Mouse (Mus musculus): ENCODE measurements around the gene Zcchc12. TPM values are rescaled to one million over a fixed set of nuclear protein-coding genes. Genes with fewer than 3 reads are reported as not detected.

Gene Zcchc12
- polyA plus RNA-seq (2016; fragmentation: Nextera tagmentation; extraction: Ambion mirVana): 4.4 and 6.0 TPM in 2 replicates

DNA sequence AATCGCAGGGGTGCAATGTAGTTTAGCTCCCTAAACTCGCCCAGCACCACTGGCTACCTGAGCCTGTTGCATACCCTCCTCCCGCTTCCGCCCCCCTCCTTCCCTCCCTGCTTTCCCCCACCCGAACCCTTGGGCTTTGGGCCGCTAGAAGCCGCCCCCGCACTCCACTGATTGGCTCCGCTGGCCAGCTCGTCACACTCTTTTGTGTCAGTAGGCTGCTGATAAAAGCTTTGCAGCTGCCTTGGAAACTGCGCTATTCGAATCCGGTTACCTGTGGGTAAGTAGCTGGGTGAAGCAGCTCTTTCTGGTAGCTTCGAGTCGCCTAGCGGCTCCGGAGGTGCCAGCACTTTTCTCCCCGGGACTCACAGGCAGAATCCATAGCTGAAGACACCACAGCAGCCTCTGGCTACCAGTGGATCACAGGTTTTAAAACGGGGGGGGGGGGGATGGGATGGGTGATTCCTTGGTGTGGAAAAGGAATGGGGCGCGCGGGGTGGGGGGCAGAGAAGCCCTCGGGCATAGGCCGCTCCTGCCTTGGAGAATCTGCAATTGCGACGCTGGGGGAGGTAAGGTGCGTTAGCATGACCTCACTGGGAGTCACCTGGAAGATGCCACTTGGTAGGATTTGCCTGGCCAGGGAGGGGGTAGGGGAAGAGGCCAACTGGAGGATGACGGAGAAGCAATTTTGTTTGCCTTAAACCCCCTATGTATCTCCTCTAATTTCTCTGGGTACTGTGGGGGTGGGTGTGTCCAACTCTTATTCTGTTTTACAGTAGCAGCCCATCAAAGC is at the start of gene Zcchc12:
TSS of gene Zcchc12 (plus strand) at position 169 of the 790 bp plus-strand sequence.
- WGBS: 8% methylated on average over 26 of the region's 28 CpGs
- Histone ChIP-seq H3K36me3 (no peaks in the 10 kb centered on the region), H3K27me3 (ENCODE audit: low read depth, poor library complexity, severe bottlenecking) (peaks cover 25% of the 10 kb centered on the region), H3K27ac (no peak within 1 kb of the TSS), H3K4me3 (peak within 1 kb of the TSS; percentile 42), H3K4me1 (peaks cover 7% of the 10 kb centered on the region; the same call in 1 of the 2 replicates), H3K9me3 (replicated peaks) (no peaks in the 10 kb centered on the region)
- DNase-seq (ENCODE audit: low spot score): peak; percentile 46

DNA sequence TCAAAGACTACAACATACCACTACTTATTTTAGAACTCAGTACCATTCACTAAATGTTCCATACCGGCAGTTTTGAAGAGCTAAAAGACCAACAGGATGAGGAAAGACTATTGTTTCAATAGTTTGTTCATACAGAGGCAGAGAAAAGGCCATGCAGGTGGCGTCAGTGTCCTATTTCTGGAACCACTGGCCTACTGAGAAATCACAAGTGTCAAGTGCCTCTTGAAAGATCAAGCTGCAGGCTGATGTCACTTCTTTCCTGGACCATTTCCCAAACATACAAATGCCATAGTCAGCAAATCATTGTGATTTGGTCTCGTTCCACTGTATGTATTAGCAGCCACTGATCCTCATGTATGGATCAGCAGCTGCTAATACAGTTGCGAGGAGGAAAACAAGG is 49.0 kb upstream of the Zcchc12 start:
- H3K9me3 ChIP-seq (replicated peaks): no peaks in the 10 kb centered on the region
- WGBS: 80% methylated on average over 4 of the region's 4 CpGs

DNA sequence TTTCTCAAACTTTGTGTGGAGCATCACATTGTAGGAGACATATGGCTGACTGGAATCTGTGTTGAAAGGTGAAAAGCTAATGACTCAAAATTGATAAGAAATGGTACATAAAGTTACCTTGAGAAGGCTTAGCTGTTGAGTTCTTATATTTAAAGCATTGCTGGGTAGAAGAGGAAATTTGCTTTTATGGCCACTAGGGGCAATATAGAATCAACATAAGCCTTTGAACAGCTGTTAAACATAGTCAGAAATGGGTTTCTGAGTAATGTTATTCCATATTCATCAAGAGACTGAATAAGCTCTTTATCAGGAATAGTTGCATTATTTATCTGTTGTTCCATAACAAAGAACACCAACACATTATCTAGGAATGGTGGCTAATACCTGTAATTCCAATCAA is 45.6 kb upstream of the Zcchc12 start:
- H3K36me3 ChIP-seq: no peaks in the 10 kb centered on the region
- no peaks in the 10 kb centered on the region for H3K27me3 ChIP-seq (ENCODE audit: low read depth, poor library complexity, severe bottlenecking)
- H3K4me1 ChIP-seq: no peaks in the 10 kb centered on the region
- no peak overlapping the region for H3K27ac ChIP-seq
- DNase-seq (ENCODE audit: low spot score): no peak
- H3K9me3 ChIP-seq (replicated peaks): no peaks in the 10 kb centered on the region
- H3K4me3 ChIP-seq: no peak overlapping the region

More for the DNA sequence above, 49.0 kb upstream of the Zcchc12 start:
- no peak overlapping the region for H3K27ac ChIP-seq
- H3K36me3 ChIP-seq: no peaks in the 10 kb centered on the region
- no peaks in the 10 kb centered on the region for H3K4me1 ChIP-seq
- no peaks in the 10 kb centered on the region for H3K27me3 ChIP-seq (ENCODE audit: low read depth, poor library complexity, severe bottlenecking)
- no peak for DNase-seq (ENCODE audit: low spot score)
- H3K4me3 ChIP-seq: no peak overlapping the region

DNA sequence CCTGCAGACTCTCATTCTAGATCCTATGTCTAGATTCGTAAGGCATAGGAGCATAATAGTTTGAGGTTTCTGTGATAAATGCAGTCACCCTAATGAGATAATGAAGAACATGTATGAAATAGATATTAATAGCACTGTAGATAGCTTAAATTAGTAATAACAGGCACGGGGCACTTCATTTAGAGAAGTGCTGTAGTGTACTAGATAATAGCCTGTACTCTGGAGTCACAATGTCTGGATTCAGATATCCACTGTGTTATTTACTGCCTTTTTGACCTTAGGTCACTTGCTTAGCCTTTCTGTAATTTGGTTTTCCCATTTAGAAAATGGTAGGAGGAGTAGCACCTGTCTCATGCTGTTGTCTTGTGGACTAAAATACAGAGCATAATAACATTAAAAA is 39.0 kb upstream of the Zcchc12 start:
- WGBS: 73% methylated on average over 2 of the region's 2 CpGs
- no peaks in the 10 kb centered on the region for H3K36me3 ChIP-seq
- no peak overlapping the region for H3K27ac ChIP-seq

DNA sequence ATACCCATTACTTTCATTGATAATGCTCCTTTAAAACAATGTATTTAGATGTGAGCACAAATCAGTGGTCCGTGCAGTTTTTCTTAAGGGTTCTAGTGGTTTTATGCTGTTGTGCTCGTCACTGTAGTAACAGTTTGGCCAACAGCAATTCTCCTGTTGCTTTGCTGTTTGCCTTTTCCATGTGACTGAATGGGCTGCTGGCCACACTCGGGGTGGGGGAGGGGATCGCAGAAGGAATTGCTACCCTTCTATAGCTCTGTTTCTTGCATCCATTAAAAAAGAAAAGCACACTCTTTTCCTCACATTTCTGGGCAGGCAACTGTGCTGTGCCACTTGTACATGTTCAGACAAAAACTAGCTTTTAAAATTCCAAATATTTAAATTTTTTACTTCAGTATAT is 34.1 kb upstream of the Zcchc12 start:
- 22% methylated on average over 4 of the region's 4 CpGs for WGBS
- H3K27ac ChIP-seq: no peak overlapping the region
- H3K4me1 ChIP-seq: no peaks in the 10 kb centered on the region
- no peak overlapping the region for H3K4me3 ChIP-seq
- DNase-seq (ENCODE audit: low spot score): no peak
- no peaks in the 10 kb centered on the region for H3K27me3 ChIP-seq (ENCODE audit: low read depth, poor library complexity, severe bottlenecking)
- H3K36me3 ChIP-seq: no peaks in the 10 kb centered on the region
- H3K9me3 ChIP-seq (replicated peaks): no peaks in the 10 kb centered on the region

More for the DNA sequence above, 39.0 kb upstream of the Zcchc12 start:
- Histone ChIP-seq H3K9me3 (replicated peaks) (no peaks in the 10 kb centered on the region), H3K27me3 (ENCODE audit: low read depth, poor library complexity, severe bottlenecking) (no peaks in the 10 kb centered on the region), H3K4me1 (no peaks in the 10 kb centered on the region), H3K4me3 (no peak overlapping the region)
- no peak for DNase-seq (ENCODE audit: low spot score)

DNA sequence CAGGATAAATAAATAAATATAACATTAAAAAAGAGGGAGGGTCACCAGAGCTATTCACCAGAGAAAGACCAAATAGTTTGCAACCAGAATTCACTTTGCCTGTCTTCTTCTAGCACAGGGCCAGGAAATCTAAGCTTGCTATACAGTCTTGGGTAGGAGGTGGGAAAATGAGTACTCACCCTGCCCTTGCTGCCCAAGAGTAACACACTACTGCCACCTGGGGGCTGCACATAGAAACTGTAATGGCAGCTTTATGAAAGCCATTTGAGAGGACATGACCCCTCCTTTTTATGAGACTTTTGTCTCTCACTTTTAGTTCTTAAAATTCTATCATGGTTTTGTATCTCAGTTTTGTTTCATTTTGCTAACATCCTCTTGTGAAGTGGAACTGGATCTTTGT is 12.1 kb upstream of the Zcchc12 start:
- H3K4me3 ChIP-seq: no peak overlapping the region
- no peaks in the 10 kb centered on the region for H3K9me3 ChIP-seq (replicated peaks)
- no peak for DNase-seq (ENCODE audit: low spot score)
- H3K4me1 ChIP-seq: no peaks in the 10 kb centered on the region
- no peaks in the 10 kb centered on the region for H3K27me3 ChIP-seq (ENCODE audit: low read depth, poor library complexity, severe bottlenecking)
- H3K27ac ChIP-seq: no peak overlapping the region
- H3K36me3 ChIP-seq: no peaks in the 10 kb centered on the region

DNA sequence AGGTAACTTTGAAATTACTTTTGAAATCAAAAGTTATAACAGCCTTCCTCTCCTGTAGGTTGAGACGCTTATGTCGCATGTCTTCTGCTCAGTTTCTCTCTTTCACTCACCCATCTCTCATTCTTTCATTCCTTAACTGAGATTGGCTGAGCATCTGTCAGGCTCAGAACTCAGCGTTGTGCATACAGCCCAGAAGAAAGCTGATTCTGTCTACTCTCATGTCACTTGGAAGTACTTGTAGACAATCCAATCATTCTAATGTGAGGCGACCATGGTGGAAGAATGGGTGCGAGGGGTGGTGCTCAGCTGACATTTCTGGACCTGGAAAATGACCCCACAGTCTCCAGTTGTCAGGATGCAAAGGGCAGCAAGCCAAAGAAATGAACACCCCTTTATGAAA is 9.7 kb upstream of the Zcchc12 start:
- no peak overlapping the region for H3K27ac ChIP-seq
- no peaks in the 10 kb centered on the region for H3K9me3 ChIP-seq (replicated peaks)
- WGBS: 67% methylated on average over 5 of the region's 5 CpGs
- H3K4me1 ChIP-seq: no peaks in the 10 kb centered on the region
- H3K4me3 ChIP-seq: no peak overlapping the region
- H3K27me3 ChIP-seq (ENCODE audit: low read depth, poor library complexity, severe bottlenecking): no peaks in the 10 kb centered on the region
- no peak for DNase-seq (ENCODE audit: low spot score)
- no peaks in the 10 kb centered on the region for H3K36me3 ChIP-seq

DNA sequence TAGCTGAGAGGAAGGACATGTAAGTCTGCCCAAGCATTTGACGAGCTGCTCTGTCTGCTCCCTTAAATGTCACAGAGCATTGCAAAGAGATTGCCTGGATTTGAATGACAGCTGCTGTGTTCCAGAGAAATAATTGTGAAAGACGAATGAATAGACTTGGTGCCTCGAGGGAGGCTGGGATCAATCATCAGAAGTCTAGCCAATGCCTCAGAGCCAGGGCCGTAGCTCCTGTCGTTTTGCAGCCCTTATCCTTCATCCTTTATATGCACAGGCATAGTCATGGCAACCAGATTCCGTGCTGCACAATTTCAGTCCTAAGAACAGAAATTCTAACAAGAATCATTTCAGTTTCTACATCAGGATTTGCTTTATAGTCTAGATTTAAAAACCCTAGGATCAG is 9.3 kb upstream of the Zcchc12 start:
- Histone ChIP-seq H3K36me3 (no peaks in the 10 kb centered on the region), H3K4me1 (no peaks in the 10 kb centered on the region), H3K27ac (no peak overlapping the region), H3K9me3 (replicated peaks) (no peaks in the 10 kb centered on the region), H3K4me3 (no peak overlapping the region), H3K27me3 (ENCODE audit: low read depth, poor library complexity, severe bottlenecking) (no peaks in the 10 kb centered on the region)
- 62% methylated on average over 6 of the region's 6 CpGs for WGBS
- DNase-seq (ENCODE audit: low spot score): no peak

DNA sequence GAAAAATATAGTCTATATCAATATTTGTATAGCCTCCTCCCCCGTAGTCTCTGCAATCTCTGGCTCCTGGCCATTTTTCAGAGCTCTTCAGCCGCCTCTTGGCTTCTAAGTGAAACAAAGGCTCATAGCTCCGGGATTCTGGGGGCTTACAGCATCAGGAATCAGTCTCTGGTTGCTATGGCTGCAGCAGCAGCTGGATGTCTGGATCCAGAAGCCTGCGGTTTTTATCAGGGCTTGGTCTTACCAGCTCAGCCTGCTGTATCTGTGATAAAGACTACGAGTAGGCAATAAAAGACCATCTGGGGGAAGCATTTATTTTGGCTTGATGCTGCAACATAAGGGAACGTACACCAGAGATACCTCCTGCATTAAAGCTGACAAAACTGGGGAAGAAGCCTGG is 1.8 kb upstream of the Zcchc12 start:
- no peaks in the 10 kb centered on the region for H3K36me3 ChIP-seq
- no peak for DNase-seq (ENCODE audit: low spot score)
- no peak overlapping the region for H3K27ac ChIP-seq
- H3K4me1 ChIP-seq: peaks cover 7% of the 10 kb centered on the region; the same call in 1 of the 2 replicates
- H3K9me3 ChIP-seq (replicated peaks): no peaks in the 10 kb centered on the region
- WGBS: 36% methylated on average over 6 of the region's 6 CpGs
- peaks cover 25% of the 10 kb centered on the region for H3K27me3 ChIP-seq (ENCODE audit: low read depth, poor library complexity, severe bottlenecking)
- no peak overlapping the region for H3K4me3 ChIP-seq

DNA sequence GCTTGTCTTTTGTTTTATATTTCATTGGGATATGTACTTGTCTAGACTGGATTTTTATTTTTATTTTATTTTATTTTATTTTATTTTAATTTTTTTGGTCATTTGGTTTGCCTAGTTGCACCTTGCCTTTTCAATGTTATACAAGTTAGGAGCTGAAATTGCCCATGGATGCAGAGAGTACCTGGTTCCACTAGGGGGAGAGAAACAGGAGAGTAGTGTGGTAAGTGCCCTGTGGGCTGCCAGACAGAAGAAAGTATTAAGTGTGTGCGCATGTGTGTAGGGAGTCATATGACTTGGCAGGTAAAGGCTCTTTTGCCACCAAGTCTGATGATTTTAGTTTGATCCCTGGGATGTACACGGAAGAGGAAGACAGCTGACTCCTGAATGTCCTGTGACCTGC is 13.8 kb downstream of the Zcchc12 start:
- Histone ChIP-seq H3K9me3 (replicated peaks) (no peaks in the 10 kb centered on the region), H3K4me1 (no peaks in the 10 kb centered on the region), H3K27me3 (ENCODE audit: low read depth, poor library complexity, severe bottlenecking) (no peaks in the 10 kb centered on the region), H3K4me3 (no peak overlapping the region), H3K36me3 (no peaks in the 10 kb centered on the region), H3K27ac (no peak overlapping the region)
- 79% methylated on average over 2 of the region's 2 CpGs for WGBS
- no peak for DNase-seq (ENCODE audit: low spot score)

DNA sequence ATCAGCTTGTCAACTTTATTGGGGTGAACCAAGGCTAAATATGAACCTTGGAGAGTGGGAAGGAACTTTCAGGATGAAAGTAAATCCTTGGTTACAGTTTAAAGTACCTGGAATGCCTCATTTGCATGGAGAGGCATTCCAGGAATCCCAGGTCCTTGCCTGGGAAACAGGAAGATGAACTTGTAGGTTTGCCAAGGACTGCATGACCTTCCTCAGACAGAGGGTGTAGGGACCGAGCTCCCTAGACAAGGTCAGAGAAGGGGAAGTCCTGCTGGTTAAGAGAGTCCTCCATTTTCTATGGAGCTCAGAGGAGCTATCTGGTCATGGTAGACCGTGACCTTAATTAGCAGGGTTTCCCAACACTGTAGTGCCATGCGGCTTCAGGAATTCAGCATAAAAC is 15.5 kb downstream of the Zcchc12 start:
- no peaks in the 10 kb centered on the region for H3K4me1 ChIP-seq
- H3K9me3 ChIP-seq (replicated peaks): no peaks in the 10 kb centered on the region
- H3K36me3 ChIP-seq: no peaks in the 10 kb centered on the region
- H3K27me3 ChIP-seq (ENCODE audit: low read depth, poor library complexity, severe bottlenecking): no peaks in the 10 kb centered on the region
- H3K27ac ChIP-seq: no peak overlapping the region
- WGBS: 92% methylated on average over 3 of the region's 3 CpGs
- no peak overlapping the region for H3K4me3 ChIP-seq
- no peak for DNase-seq (ENCODE audit: low spot score)

DNA sequence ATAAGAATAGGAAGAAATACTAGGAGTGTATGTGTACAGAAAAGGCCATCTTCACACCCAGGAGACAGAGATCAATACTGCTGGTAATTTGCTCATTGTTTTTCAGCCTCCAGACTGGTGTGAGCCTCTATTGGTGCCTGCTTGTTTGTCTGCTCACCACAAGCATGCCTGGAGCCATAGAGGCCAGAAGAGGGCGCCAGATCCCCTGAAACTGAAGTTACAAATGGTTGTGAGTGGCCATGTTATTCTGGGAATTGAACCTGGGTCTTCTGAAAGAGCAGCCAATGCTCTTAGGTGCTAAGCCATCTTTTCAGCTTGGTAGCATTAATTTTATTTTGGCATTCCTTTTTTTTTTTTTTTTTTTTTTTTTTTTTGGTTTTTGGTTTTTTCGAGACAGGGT is 25.7 kb downstream of the Zcchc12 start:
- no peaks in the 10 kb centered on the region for H3K36me3 ChIP-seq
- H3K4me3 ChIP-seq: no peak overlapping the region
- no peaks in the 10 kb centered on the region for H3K27me3 ChIP-seq (ENCODE audit: low read depth, poor library complexity, severe bottlenecking)
- H3K4me1 ChIP-seq: no peaks in the 10 kb centered on the region
- H3K9me3 ChIP-seq (replicated peaks): no peaks in the 10 kb centered on the region
- H3K27ac ChIP-seq: no peak overlapping the region
- WGBS: 23% methylated on average over 2 of the region's 2 CpGs
- no peak for DNase-seq (ENCODE audit: low spot score)

DNA sequence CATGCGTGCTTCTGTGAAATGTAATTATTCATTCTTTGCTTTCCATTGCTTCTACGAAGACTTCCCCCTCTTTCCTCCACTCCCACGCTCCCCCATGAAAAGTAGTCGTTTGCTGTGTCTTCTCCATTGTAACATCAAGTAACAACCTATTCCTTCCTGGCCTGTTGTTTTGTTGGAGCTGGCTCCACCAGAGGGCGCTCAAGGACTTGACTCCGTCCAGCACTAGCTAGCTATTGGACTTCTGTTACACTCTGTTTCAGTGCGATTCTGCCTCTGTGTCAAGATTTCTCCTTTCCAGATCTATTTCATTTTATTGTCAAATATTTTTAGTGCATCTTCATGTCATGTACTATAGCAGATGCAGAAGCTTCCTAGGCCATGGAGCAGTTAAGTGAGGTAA is 30.1 kb downstream of the Zcchc12 start:
- H3K36me3 ChIP-seq: no peaks in the 10 kb centered on the region
- H3K4me1 ChIP-seq: no peaks in the 10 kb centered on the region
- H3K27ac ChIP-seq: no peak overlapping the region
- no peak overlapping the region for H3K4me3 ChIP-seq
- H3K9me3 ChIP-seq (replicated peaks): no peaks in the 10 kb centered on the region
- peak; percentile 71 for DNase-seq (ENCODE audit: low spot score)
- no peaks in the 10 kb centered on the region for H3K27me3 ChIP-seq (ENCODE audit: low read depth, poor library complexity, severe bottlenecking)
- WGBS: 20% methylated on average over 7 of the region's 7 CpGs

DNA sequence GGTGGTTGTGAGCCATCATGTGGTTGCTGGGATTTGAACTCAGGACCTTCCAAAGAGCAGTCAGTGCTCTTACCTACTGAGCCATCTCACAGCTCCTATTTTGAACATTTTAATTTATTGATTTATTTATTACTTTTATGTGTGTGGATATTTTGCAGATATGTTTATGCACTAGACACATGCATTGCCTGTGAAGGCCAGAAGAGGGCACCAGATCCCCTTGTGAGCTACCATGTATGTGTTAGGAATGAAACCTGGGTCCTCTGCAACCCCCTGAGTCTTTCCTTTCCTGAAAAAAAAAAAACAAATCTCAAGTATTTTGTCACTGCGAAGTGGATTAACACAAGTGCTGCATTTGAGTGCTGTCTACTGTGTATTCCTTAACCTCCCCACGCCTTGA is 30.9 kb downstream of the Zcchc12 start:
- Histone ChIP-seq H3K36me3 (no peaks in the 10 kb centered on the region), H3K4me1 (no peaks in the 10 kb centered on the region), H3K27me3 (ENCODE audit: low read depth, poor library complexity, severe bottlenecking) (no peaks in the 10 kb centered on the region), H3K9me3 (replicated peaks) (no peaks in the 10 kb centered on the region), H3K27ac (no peak overlapping the region), H3K4me3 (no peak overlapping the region)
- WGBS: 47% methylated on average over 2 of the region's 2 CpGs
- DNase-seq (ENCODE audit: low spot score): peak; percentile 36

Measured in limb, embryonic 10.5 days (tissue).